Mouse (Mus musculus) adrenal gland, adult 18-20 months (tissue): ENCODE measurements around the gene Pax4. TPM values are rescaled to one million over a fixed set of nuclear protein-coding genes. Genes with fewer than 3 reads are reported as not detected.

ENCODE experiments used
- DNase-seq, 2 experiments: peaks; one replicate each; pipeline ENCODE4 v3.0.0; 2021 to 2022; ENCODE audit warnings: low spot score in 2 of 2
- total RNA-seq, 2 experiments: library from RNA; stranded (reverse); gene quantifications; 1 replicate in 1 of 2; 2 replicates in 1 of 2; pipeline ENCODE4 v1.2.3; 2021

Pax4 gene
- total RNA-seq, 2 experiments from 2014 or later: not detected

DNA sequence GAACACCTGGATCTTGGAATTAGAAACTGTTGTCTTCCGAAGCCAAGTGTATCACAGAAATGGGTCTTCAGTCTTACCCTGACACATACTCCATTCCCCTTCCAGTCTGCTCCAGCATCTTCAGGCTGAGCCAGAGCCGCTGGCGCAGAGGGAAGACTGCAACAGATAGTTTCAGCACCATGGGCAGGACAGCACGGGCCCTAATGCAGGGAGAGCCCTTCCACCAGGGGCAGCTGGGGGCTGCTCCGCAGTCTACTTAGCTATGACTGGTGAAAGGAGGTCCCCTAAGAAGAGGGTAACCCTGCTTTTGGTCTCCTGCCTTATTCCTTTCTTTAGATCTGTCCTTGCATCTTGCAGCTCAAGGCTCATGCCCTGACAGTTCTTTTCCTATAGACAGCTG is 1.3 kb upstream of the Pax4 start:
- no peak for DNase-seq

DNA sequence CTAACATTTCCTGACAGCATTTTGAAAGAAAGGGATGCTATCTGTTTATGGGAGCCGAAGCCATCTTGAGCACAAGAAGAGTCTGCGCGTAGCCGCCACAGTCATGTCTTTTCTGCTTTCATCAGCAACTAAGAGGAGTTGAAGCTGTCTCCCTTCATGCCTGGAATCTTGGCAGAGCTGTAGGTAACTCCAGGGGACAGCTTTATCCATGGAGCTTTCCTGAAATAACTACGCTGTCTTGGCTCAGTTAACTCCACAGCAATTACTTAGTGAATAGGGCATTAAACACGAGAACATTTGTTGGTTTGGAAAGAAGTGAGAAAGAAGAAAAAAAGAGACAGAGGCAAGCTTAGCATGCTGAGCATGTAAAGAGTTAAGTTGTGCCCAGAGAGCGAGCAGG is 1.2 kb downstream of the Pax4 start:
- no peak for DNase-seq

DNA sequence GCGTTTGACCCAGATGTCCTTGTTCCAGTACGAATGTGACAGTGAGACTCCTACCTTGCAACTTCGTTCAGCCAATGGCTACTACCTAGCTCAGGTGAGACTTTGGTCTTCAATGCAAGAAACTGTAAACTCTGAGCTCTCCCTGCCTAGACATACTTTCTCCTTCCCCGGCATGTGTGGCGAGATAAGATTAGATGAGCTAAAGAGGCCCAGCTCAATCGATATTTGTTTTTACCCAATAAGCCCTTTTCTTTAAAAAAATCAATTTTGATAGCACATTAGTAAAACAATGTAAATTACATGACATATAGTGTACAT is 17.7 kb downstream of the Pax4 start:
- no peak for DNase-seq

DNA sequence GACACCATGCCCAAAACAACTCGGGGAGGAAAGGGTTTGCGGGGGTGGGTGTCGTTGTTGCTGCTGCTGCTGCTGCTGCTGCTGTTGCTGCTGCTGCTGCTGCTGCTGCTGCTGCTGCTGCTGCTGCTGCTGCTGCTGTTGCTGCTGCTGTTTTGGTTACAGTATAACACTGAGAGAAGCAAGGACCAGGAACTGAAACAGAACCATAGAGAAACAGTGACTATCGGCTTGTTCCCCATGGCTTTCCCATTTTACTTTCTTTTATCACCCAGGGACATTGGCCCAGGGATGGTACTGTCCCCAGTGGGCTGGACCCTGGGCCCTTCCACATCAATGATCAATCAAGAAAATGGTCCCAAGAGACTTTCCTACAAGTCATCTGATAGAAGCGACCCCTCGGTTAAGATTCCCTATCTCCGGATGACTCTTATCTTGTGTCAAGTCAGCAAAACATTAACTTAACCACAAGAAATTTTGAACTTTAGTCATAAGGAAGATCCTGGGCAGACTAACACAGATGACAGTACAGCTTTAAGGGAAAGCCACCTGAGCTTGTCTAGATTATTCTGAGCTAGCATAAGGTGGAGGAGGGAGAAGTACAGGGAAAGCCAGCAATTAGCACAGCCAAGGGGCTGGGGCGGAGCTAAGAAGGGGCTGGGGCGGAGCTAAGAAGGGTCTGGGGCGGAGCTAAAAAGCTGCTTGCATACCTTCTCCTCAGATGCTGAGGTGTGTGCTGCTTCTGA is 18.2 kb downstream of the Pax4 start:
- no peak for DNase-seq

DNA sequence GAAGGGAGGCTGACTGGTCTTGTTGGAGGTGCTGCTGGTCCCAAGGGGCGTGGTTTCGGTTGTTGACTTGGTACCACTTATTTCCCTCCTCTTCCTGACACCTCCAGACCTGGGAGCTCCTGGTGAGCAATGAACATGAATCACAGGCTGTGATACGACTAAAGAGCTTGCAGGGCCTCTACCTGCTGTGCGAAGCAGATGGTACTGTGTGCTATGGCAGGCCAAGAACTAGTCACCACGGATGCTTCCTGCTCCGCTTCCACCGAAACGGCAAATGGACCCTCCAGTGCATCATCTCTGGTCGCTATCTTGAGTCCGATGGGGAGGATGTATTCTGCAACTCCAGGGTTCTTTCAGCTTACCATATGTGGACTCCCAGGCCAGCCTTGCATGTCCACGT is 19.3 kb downstream of the Pax4 start:
- no peak for DNase-seq

DNA sequence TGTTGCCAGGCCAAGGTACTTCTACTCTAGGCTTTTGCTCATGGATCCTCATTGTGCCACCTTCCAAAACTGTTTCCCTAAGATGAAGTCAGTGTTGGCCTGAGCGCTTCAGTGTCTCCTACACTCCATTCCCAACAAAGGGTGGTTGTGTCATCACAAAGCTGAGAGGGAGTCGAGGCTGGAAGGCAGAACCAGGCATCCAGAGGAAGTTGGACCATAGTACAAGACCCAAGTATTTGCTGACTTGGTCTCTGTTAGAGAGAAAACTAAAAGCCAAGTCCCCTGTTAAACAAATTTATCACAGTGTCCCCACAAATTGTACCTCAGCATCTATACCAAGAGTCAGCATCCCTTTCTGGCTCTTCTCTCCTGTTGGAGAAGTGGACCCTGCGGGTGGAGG is 20.9 kb downstream of the Pax4 start, which contains the start of gene Gcc1:
Gcc1 (minus strand) TSS at position 101 of the 400 bp plus-strand sequence.
- no peak for DNase-seq

DNA sequence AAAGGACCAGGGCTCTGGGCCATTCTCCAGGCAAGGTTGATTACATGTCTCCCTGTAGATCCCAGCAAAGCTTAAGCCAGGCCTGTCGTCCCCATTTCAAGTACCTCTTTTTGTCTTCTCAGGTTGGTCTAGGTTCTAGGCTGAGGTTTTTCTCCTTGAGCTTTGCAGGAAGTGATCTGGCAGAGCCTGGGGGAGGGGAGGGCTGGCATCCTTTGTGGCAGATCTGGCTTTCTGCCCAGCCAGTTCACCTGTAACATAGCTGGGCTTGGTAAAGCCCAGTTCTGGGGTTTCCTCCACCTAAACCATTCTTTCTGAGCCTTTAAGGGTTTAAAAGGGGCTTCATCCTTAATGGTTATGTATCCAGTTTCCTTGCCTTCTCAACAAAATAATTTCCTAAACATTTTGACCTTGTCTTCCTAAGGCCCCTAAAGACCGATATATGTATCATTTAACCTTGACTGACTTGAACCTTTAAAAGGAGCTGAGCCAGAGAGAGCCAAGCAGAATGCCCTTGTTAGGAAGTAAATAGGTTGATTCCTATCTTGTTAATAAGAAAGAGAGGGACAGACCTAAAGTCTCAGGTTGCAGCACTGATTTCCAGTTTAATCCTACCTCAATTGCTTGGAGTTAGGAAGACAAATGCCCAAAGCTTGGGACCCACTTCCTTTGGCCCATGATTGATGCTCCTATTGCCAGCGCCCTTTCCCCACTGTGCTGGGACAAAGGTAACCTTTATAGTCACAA is 21.9 kb downstream of the Pax4 start, which contains the start of gene Fscn3:
Fscn3 (plus strand) TSS at position 694 of the 744 bp plus-strand sequence.
- DNase-seq: no peak

DNA sequence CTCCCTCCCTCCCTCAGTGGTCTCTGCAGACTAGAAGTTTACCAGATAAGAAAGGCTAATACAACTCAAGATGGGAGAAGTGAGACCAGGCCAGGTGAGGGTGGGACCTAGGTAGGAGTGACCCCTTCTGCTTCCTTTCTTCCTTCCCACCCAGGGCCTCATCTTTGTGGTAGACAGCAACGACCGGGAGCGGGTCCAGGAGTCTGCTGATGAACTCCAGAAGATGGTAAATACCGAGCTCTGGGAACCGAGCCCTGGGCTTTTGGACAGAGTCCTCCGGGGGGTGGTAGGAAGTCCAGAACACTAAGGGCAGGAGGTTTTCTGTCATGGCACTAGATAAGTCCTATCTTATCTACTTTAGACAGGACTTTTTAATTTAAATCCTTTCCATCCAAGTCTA is 24.1 kb downstream of the Pax4 start:
- no peak for DNase-seq

DNA sequence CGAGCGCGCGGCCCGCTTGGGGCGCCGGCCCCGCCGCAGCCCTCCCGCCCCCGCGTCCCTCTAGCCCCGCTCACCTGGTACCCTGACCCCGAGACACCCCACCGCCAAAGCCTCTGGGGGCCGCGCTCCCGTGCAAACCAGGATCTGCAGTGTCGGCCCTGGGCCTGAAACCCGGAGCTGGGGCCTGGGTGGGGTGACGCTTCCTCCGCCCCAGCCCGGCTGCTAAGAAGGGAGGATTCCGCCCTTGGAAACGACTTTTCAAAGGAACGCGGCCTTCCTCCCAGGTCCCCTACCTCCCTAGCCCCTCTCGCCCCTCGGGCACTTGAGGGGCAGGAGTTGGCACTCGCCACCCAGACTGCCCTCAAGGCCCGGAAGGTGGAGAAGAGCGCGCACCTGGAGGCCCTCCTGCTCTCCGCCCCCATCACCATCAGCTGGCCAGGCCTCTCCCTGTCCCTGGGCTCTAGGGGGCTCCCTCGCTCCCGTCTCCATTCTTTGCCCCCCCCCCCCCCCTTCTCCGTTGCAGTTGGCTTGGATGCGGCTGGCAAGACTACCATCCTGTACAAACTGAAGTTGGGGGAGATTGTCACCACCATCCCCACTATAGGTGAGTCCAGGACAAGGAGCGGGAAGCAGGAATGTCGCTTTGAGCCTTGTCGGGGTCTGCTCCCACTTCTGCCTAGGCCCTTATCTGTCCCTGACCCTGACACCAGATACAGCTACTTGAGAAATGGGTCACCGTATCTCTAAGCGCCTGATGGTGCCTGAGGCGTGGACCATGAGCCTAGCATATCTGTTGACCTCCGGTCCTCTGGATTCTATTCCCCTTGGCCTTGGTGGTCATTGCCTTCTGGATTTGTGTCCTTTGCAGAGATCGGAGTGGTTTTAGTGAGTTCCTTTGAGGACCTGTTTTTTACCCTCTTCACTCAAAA is 25.1 kb downstream of the Pax4 start:
- peak; percentile 56 to 61 for DNase-seq

DNA sequence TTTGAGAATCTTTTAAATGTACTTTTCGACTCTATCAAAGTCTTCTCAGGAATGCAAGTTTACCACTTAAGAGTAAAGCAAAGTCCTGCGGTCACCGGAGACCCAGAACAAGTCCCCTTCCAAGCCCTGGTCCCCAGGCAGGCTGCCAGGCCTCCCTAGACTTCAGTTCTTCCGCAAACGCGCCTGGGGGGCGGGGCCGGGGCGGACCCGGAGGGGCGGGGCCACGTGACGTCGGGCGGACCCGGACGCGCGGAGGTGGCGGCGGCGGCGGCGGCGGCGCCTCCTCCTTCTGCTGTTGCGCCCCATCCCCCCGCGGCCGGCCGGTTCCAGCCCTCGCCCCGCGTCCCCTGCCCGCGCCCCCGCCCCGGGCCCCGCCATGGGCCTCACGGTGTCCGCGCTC is 25.8 kb downstream of the Pax4 start, which contains the start of gene Arf5:
Arf5 (plus strand) TSS at position 248 of the 400 bp plus-strand sequence.
- DNase-seq: peak; percentile 97 to 98

DNA sequence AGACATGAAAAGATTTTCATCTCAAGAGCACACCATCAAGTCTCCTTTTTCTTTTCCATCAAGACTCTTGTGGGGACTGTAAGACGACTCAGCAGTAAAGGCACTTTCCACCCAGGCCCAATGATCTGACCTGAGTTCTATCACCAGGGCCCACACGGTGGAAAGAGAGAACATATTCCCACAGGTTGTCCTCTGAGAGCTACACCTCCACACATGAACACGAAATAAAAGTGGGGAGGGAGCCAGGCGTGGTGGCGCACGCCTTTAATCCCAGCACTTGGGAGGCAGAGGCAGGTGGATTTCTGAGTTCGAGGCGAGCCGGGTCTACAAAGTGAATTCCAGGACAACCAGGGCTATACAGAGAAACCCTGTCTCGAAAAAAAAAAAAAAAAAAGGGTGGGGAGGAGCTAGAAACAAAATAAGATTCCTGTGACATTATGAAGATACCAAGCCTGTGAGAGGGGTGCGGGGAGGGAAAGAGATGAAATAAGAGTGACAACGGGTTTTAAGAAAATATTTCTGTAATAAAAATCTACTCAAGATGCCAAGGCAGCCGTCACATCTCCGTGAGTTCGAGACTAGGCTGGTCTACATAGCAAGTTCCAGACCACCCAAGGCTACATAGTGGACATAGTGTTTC is 26.4 kb downstream of the Pax4 start:
- no peak for DNase-seq

DNA sequence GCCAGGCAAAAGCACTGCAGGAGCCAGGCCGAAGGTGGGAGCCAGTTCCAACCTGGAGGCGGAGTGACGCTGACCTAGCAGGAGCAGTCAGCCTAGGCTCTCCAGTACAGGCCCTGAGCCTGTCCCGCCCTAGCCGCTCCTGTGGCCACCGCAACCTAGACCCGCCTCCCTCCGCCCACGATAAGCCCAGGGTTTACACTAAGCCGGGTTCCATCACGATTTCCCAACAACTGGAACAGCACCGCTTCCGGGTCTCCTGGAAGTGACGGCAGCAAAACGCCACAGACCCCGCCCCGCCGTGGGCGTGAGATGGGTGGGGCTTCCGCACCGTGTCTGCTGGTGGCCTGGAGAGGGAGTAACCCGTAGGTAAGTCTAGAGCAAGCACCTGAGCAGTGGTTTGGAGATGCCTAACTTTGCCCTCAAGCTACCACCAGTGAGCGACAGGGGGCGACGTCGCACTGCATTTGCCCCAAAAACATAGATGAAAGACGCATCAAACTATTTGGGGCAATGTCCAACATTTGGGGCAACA is 27.6 kb downstream of the Pax4 start:
- peak; percentile 97 for DNase-seq

DNA sequence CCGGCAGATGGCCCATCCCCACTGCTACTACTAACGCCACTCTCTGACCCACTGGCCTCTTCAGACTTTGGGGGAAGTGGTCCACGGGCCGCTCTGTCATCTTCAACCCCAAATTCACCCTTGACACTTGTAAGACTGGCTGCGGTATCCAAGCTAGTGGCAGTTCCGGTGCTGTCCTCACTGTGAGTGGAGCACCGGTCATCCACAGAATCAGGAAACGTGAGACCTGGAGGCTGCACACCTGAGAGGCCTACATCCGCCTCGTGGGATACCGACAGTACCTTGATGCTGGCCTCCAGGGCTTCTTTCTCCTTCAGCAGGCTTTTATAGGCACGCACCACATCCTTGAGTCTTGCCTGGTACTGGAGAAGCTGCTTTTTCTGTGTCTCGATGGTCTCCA is 28.3 kb downstream of the Pax4 start:
- DNase-seq: no peak

DNA sequence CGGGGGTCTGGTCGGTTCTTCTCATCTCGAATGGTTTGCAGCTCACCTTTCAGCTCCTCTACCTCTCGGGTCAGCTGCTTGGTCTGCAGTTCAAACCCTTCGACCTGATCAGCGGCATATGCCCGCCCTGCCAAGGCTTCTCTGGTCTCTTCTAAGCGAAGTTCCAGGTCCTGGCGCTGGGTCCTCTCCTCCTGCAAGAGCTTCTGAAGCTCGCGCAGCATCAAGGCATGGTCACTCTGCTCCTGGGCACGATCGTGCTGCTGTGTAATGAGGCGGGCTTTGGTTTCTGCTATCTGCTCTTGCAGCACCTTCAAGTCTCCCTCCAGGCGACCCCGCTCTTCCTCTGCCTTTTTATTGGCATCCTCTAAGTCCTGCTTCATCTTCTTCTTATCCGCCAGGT is 28.8 kb downstream of the Pax4 start:
- no peak for DNase-seq

DNA sequence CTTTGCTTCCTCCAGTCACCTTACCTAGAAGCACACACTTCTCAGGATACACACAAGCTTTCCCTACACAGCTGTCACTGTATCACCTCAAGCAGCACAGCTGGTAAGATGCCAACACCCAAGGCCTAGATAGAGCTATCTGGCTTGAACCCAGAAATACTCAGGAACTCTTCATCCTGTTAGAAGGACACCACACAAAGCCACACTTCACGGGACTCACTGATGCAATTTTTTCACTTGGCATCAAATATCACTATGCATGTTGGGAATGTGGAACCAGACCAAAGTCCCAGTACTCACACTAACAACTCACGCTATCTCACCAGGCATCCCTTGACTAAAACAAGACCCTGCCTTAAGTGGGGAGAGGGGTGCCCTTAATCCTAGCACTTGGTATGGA is 29.5 kb downstream of the Pax4 start:
- DNase-seq: no peak

DNA sequence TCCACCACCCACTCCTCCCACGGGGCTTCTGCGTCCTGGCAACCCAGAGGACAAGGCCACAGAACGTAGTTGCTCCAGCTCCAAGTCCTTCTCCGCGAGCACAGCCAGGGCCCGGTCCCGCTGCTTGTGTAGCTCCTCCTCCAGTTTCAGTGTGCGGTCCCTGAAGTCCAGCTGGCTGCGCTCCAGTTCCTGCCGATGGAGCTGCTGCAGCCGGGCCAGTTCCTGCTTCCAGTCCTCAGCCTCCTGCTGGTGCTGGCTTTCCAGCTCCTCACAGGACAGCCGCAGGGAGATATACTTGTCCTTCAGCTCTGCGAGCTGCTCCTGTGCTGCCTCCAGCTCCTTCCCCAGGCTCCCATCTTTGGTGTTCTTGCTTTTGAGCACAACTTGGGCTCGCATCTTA is 30.7 kb downstream of the Pax4 start:
- DNase-seq: peak; percentile 48 to 76

DNA sequence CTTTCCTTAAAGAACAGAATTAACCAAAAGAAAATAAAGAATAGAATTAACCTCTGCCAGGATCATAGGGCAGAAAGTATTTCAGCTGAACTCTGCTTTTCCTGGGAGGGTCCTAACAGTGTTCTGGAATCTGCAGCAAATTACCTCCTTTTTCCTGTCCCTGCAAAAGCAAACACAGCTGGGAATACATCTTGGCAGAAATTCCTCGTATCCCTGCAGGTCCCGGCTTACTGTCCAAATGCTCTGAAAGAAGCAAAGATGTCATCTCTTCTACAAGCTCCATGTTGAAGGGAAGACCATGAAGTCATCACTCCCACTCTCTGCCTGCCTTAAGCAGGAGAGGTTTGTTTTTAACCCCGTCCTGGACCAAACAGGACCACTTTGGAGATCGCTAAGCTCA is 32.2 kb downstream of the Pax4 start:
- no peak for DNase-seq

DNA sequence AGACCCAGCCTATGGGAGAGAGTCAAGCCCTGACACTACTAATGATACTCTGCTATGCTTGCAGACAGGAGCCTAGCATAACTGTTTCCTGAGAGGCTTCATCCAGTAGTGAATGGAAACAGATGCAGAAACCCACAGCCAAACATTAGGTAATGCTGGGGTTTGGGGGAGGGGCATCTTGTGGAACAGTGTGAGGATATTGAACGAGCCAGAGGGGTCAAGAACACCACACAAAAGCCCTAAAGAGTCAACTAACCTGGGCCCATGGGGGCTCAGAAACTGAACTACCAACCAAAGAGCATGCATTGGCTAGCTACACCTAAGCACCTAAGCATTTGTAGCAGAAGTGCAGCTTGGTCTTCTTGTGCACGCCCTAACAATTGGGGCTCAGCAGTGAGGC is 37.9 kb downstream of the Pax4 start:
- no peak for DNase-seq

DNA sequence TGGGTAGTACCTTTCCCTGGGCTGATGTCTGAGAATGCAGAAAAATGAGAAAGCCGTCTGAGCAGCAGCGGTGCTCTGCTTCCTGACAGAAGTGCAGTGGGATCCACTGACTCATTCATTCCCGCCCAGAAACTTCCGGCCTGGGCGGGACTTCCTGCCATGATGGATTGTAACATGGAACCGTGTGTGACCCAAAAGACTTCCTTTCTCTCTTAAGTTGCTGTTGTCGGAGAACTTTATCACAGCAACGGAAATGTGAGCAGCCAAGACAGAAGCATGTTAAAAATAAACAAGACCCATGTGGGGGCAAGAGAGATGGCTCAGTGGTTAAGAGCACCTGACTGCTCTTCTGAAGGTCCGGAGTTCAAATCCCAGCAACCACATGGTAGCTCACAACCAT is 39.1 kb downstream of the Pax4 start:
- DNase-seq: no peak

DNA sequence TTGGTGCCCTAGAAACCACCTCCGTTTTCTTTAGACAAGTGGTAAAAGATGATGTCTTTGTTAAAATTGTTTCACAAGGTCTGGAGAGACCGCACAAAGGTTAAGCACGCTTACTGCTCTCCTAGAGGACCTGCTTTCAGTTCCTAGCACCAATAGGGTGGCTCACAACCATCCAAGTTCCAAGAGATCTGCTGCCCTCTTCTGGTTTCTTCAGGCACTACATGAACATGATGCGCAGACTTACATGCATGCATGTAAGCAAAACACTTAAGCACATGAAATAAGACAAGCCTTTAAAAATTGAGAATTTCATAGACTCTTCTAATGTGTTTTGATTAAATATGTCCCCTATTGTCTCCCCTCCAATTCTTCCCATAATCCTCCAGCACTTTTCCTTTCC is 49.4 kb downstream of the Pax4 start:
- DNase-seq: no peak

DNA sequence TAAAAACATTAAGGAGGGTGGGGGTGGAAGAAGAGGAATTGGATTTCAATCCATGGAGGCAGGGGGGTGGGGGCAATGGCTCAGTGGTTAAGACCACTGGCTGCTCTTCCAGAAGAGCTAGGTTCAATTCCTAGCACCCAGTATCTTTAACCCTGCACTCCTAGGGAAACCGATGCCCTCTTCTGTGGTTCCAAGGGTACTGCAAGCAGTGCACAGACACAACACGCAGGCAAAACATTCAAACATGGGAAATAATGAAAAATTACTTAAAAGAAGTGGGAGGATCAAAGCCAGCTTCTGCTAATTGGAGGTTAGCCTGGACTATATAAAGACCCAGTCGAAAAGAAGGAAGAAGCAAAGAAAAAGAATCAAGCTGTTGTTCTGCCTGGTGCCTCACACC is 50.4 kb downstream of the Pax4 start:
- no peak for DNase-seq
